Mouse (Mus musculus): ENCODE measurements around the gene Sh3rf1. TPM values are rescaled to one million over a fixed set of nuclear protein-coding genes. Genes with fewer than 3 reads are reported as not detected.
A peak's percentile ranks its signal among the peaks of the same experiment; 100 is the strongest.

Sh3rf1 gene
- polyA plus RNA-seq, 1 experiment: 18.3 TPM

GRCm38 (mm10) chr8:61309530-61310402 is 86.1 kb downstream of the Sh3rf1 start:
- no peaks in the 10 kb centered on the region; the same call in 1 of the 2 replicates for H3K36me3 ChIP-seq (ENCODE audit: control insufficient read depth, insufficient read depth, low read length)
- H3K4me3 ChIP-seq (ENCODE audit: low read depth, low read length): no peak overlapping the region
- H3K27me3 ChIP-seq (ENCODE audit: control insufficient read depth, insufficient read depth, low read length): no peaks in the 10 kb centered on the region
- no peak for TF ChIP-seq POLR2A (IDR thresholded peaks at IDR 0.05; ENCODE audit: low read depth, low read length)
- TF ChIP-seq CTCF (IDR thresholded peaks at IDR 0.05; ENCODE audit: extremely low read depth, insufficient read length, insufficient replicate concordance, low read depth, low read length): no peak
- 71% methylated on average over 20 of the region's 20 CpGs for WGBS
- peaks cover 3% of the 10 kb centered on the region; the same call in 1 of the 2 replicates for H3K4me1 ChIP-seq (ENCODE audit: control insufficient read depth, insufficient read depth, insufficient read length, low read length)
- H3K27ac ChIP-seq (ENCODE audit: insufficient read depth, low read depth, low read length): no peak overlapping the region

- no peak for TF ChIP-seq POLR2A (IDR thresholded peaks at IDR 0.05; ENCODE audit: low read depth, low read length)
- TF ChIP-seq CTCF (IDR thresholded peaks at IDR 0.05; ENCODE audit: extremely low read depth, insufficient read length, insufficient replicate concordance, low read depth, low read length): no peak
- peaks cover 3% of the 10 kb centered on the region; the same call in 1 of the 2 replicates for H3K4me1 ChIP-seq (ENCODE audit: control insufficient read depth, insufficient read depth, insufficient read length, low read length)
- no peak overlapping the region for H3K4me3 ChIP-seq (ENCODE audit: low read depth, low read length)
- H3K27ac ChIP-seq (ENCODE audit: insufficient read depth, low read depth, low read length): no peak overlapping the region
- 75% methylated on average over 9 of the region's 9 CpGs for WGBS
- H3K27me3 ChIP-seq (ENCODE audit: control insufficient read depth, insufficient read depth, low read length): no peaks in the 10 kb centered on the region
- no peaks in the 10 kb centered on the region; the same call in 1 of the 2 replicates for H3K36me3 ChIP-seq (ENCODE audit: control insufficient read depth, insufficient read depth, low read length)
Measured at GRCm38 (mm10) chr8:61310403-61310871, 86.8 kb downstream of the Sh3rf1 start.

GRCm38 (mm10) chr8:61313016-61313415 is 89.3 kb downstream of the Sh3rf1 start:
- Histone ChIP-seq H3K36me3 (ENCODE audit: control insufficient read depth, insufficient read depth, low read length) (no peaks in the 10 kb centered on the region; the same call in 1 of the 2 replicates), H3K27ac (ENCODE audit: insufficient read depth, low read depth, low read length) (no peak overlapping the region), H3K4me1 (ENCODE audit: control insufficient read depth, insufficient read depth, insufficient read length, low read length) (peaks cover 7% of the 10 kb centered on the region; the same call in 1 of the 2 replicates), H3K27me3 (ENCODE audit: control insufficient read depth, insufficient read depth, low read length) (no peaks in the 10 kb centered on the region), H3K4me3 (ENCODE audit: low read depth, low read length) (no peak overlapping the region)
- TF ChIP-seq POLR2A (IDR thresholded peaks at IDR 0.05; ENCODE audit: low read depth, low read length): no peak
- TF ChIP-seq CTCF (IDR thresholded peaks at IDR 0.05; ENCODE audit: extremely low read depth, insufficient read length, insufficient replicate concordance, low read depth, low read length): no peak
- WGBS: 91% methylated on average over 7 of the region's 7 CpGs

- H3K27ac ChIP-seq (ENCODE audit: insufficient read depth, low read depth, low read length): peak overlapping the region; percentile 41; the same call in 1 of the 2 replicates
- H3K36me3 ChIP-seq (ENCODE audit: control insufficient read depth, insufficient read depth, low read length): no peaks in the 10 kb centered on the region
- WGBS: 28% methylated on average over 10 of the region's 10 CpGs
- H3K27me3 ChIP-seq (ENCODE audit: control insufficient read depth, insufficient read depth, low read length): no peaks in the 10 kb centered on the region
- H3K4me3 ChIP-seq (ENCODE audit: low read depth, low read length): no peak overlapping the region
- TF ChIP-seq POLR2A (IDR thresholded peaks at IDR 0.05; ENCODE audit: low read depth, low read length): no peak
- no peak for TF ChIP-seq CTCF (IDR thresholded peaks at IDR 0.05; ENCODE audit: extremely low read depth, insufficient read length, insufficient replicate concordance, low read depth, low read length)
- H3K4me1 ChIP-seq (ENCODE audit: control insufficient read depth, insufficient read depth, insufficient read length, low read length): peaks cover 11% of the 10 kb centered on the region; the same call in 1 of the 2 replicates
Measured at GRCm38 (mm10) chr8:61316012-61316767, 92.5 kb downstream of the Sh3rf1 start.

GRCm38 (mm10) chr8:61316813-61317534 is 93.3 kb downstream of the Sh3rf1 start:
- H3K27me3 ChIP-seq (ENCODE audit: control insufficient read depth, insufficient read depth, low read length): no peaks in the 10 kb centered on the region
- H3K4me3 ChIP-seq (ENCODE audit: low read depth, low read length): no peak overlapping the region
- peaks cover 11% of the 10 kb centered on the region; the same call in 1 of the 2 replicates for H3K4me1 ChIP-seq (ENCODE audit: control insufficient read depth, insufficient read depth, insufficient read length, low read length)
- TF ChIP-seq POLR2A (IDR thresholded peaks at IDR 0.05; ENCODE audit: low read depth, low read length): no peak
- no peak for TF ChIP-seq CTCF (IDR thresholded peaks at IDR 0.05; ENCODE audit: extremely low read depth, insufficient read length, insufficient replicate concordance, low read depth, low read length)
- H3K27ac ChIP-seq (ENCODE audit: insufficient read depth, low read depth, low read length): peak overlapping the region; percentile 50
- no peaks in the 10 kb centered on the region for H3K36me3 ChIP-seq (ENCODE audit: control insufficient read depth, insufficient read depth, low read length)
- WGBS: 56% methylated on average over 10 of the region's 10 CpGs

GRCm38 (mm10) chr8:61317535-61318136 is 94.0 kb downstream of the Sh3rf1 start:
- no peak overlapping the region for H3K4me3 ChIP-seq (ENCODE audit: low read depth, low read length)
- no peaks in the 10 kb centered on the region for H3K27me3 ChIP-seq (ENCODE audit: control insufficient read depth, insufficient read depth, low read length)
- no peak for TF ChIP-seq POLR2A (IDR thresholded peaks at IDR 0.05; ENCODE audit: low read depth, low read length)
- TF ChIP-seq CTCF (IDR thresholded peaks at IDR 0.05; ENCODE audit: extremely low read depth, insufficient read length, insufficient replicate concordance, low read depth, low read length): no peak
- H3K36me3 ChIP-seq (ENCODE audit: control insufficient read depth, insufficient read depth, low read length): no peaks in the 10 kb centered on the region
- H3K4me1 ChIP-seq (ENCODE audit: control insufficient read depth, insufficient read depth, insufficient read length, low read length): peaks cover 11% of the 10 kb centered on the region; the same call in 1 of the 2 replicates
- H3K27ac ChIP-seq (ENCODE audit: insufficient read depth, low read depth, low read length): no peak overlapping the region
- WGBS: 92% methylated on average over 6 of the region's 6 CpGs
